Mouse (Mus musculus): ENCODE measurements around the gene Bivm.

Bivm gene

DNA sequence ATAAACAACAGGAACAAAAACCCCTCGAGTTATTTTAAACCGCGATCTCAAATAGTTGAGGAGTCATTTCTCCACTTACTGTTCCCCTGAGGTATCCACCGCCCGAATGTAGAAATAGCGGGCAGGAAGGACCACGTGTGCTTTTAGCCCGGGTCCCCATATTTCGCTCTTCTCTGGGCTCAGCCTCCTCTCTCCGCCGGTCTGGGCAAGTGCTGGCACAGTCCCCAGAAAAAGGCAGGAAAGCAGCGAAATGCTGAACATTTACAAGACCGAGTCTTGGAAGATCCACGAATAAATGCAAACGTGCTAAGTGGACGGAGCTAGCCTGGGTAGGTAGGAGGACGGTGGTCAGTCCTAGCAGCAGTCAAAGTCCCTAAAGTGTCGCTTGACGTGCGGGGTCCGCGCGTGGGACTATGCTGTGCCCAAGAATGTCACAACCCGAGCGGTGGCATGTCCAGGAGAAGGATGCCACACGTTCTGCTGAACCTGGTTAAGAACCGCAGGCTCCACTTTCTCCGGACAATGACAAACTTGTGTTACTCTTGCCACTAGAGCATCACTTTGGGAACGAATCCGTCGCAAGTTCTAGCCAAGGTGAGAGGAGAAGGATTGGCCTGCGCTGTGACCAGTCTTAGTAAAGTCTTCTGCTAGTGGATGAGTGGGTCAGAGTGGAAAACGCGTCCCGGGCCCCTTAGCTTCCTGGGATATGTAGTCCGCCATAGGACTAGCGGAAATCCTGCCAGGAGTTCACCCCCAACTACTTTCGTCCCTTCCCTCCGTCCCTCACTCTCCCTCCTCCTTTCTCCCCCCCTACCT, at the start of gene Bivm, which contains the start of gene Kdelc1:
Bivm (plus strand) TSS at position 719 of the 816 bp plus-strand sequence.
Kdelc1 (minus strand) TSS at position 570 of the 816 bp plus-strand sequence.
- DNase-seq (ENCODE audit: low spot score in 2 of 2) = peak; percentile 90 to 91

DNA sequence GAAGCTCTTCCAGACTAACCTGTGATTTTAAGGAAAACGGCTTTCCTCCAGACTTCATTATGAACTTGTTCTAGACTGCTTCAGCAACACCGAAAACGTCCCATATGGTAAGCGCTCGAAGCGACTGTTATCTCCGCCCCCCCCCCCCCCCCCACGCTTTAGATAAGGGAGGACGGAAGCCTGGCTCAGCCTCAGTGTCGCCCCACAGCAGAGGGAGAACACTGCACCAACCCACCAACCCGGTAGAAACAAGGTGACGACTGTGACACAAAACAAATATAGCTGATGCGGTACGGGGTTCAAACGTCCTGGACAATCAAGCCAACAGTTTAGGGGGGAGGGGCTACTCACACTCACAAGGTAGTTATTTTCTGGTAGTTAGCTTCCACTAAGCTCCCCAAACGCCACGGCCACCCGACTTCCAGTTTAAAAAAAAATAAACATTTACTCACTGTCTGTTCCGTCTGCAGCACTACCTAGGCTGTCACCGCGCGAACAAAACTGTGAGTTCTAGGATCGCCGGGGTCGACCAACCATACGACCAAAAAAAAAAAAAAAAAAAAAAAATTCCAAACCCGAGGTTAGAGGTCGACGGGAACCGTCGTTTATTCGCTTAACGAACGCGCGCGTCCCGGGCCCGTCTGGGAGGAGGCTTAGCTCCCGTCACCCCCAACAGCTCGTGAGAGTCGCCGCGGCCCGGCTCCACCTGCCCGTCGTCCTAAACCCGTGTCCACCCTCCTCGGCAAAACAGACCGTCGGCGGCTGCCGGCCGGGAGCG, 17.1 kb upstream of the Bivm start:
- peak; percentile 13 to 17 for DNase-seq (ENCODE audit: low spot score in 2 of 2)

DNA sequence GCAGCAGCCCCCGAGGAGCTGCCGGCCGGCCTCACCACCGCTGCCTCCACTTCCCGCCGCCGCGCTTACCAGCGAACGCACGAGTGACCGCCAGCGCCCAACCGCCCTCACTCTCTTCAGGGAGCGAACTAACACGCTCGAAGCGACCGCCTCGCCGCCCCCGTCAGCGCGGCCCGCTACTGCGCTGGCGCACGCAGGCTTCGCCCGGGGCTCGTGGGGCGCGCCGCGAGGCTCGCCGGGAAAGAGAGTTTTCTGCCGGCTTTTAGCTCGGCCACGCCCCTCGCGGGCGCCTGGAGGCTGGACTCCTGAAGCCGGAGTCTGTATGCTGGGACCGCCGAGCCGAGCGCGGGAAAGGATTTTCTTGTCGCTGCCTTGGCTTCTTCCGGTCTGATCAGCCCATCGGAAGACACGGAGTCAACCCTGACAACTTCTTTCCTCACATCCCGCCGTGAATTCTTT, 16.5 kb upstream of the Bivm start, which contains the start of gene Tex30:
Tex30 (minus strand) TSS at position 183 of the 459 bp plus-strand sequence.
- peak; percentile 93 to 94 for DNase-seq (ENCODE audit: low spot score in 2 of 2)

DNA sequence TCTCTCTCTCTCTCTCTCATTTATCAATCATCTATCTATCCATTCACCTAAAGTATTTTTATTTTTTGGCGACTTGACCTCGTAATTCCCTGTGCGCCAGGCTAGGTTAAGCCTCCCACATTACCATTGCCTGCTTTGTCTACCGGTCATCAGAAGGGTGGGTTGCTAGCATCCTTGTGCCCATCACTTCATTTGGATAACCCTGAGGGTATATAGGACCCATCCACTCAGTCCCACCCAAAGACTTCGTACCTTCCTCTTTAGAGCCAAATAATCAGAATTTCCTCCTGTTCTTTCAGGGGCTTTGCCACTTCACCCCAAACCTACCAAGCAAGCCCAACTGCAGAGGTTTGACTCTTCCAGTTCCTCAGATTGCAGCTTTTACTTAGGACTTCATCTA, 15.8 kb upstream of the Bivm start:
- no peak for DNase-seq (ENCODE audit: low spot score in 2 of 2)

- no peak for DNase-seq (ENCODE audit: low spot score in 2 of 2)
Measured at GRCm38 (mm10) chr1:44117571-44117970, 1.2 kb upstream of the Bivm start.

GRCm38 (mm10) chr1:44119201-44120073, 680 bp downstream of the Bivm start:
- DNase-seq (ENCODE audit: low spot score in 2 of 2) = peak; percentile 80

- DNase-seq (ENCODE audit: low spot score in 2 of 2) = no peak
Measured at GRCm38 (mm10) chr1:44120074-44120406, 1.3 kb downstream of the Bivm start.

- no peak for DNase-seq (ENCODE audit: low spot score in 2 of 2)
Measured at GRCm38 (mm10) chr1:44122256-44122655, 3.5 kb downstream of the Bivm start.

GRCm38 (mm10) chr1:44125590-44125989, 6.8 kb downstream of the Bivm start:
- no peak for DNase-seq (ENCODE audit: low spot score in 2 of 2)

DNA sequence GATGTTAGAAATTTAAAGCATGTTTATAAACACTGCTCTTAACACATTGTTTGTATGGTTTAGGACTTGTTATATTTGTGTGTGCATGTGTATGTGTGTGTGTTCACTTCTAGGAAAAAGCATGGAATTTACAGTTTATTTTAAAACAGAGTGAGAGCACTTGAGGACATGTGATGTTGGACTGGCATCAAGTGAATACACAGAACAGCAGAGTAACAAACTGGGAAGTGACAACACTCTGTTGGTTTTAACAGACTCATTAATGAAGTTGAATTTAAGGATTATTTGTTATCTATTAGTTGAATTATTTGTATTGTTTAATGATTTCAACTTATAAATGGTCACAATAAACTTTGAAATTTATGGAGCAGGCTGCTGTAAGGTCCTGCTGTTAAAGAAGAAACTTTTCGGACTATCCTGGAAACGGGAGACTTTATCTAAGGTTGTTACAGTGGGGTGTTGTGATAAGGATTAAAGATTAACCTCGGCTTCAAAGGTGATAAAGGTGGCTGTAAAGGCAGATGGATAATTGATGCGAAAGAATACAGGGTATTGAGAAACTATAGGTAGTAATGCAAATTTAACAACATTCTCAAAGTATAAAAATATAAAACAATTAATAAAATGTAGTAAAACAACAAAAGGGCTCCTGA, 11.3 kb downstream of the Bivm start:
- DNase-seq (ENCODE audit: low spot score in 2 of 2) = no peak

- no peak for DNase-seq (ENCODE audit: low spot score in 2 of 2)
Measured at GRCm38 (mm10) chr1:44140232-44140631, 21.5 kb downstream of the Bivm start.

GRCm38 (mm10) chr1:44142747-44143146, 24.0 kb downstream of the Bivm start:
- no peak for DNase-seq (ENCODE audit: low spot score in 2 of 2)

DNA sequence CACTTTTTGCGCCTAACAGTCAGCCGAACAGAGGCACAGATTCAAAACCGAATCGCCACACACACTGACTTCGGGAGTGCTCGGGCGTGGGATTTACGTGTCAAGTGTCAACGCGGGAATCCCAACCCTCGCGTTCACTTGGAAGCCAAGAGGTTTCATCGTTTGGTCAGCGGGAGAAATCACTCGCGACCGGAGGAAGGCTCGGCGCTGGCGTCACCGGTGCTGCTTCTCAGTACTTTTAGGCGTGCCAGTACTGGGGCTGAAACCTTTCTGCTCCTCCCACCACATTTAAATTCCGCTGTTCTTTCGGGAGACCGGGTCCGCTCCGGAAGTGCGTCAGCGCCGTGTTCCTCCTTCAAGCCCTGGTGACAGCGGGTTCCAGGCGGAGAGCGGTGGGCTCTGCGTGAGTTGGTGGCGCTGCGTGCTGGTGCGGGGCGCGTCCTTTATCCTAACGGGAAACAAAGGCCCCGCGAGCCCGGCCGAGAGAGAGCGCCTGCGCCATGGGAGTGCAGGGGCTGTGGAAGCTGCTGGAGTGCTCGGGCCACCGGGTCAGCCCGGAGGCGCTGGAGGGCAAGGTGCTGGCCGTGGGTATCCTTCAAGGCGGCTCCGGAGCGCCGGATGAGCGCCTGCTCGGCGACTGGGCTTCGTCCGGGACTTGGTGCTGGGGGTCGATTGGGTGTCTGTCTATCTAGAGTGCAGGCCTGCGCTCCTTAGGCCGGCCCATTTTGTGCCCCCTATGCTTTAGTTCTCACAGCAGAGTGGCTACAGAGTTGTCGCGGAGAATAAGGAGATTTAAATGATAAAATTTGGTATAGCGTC, 29.0 kb downstream of the Bivm start, which contains the start of gene Ercc5:
Ercc5 (plus strand) TSS at position 182 of the 819 bp plus-strand sequence.
- peak; percentile 86 to 89 for DNase-seq (ENCODE audit: low spot score in 2 of 2)

- DNase-seq (ENCODE audit: low spot score in 2 of 2) = no peak
Measured at GRCm38 (mm10) chr1:44148706-44149105, 29.9 kb downstream of the Bivm start.

DNA sequence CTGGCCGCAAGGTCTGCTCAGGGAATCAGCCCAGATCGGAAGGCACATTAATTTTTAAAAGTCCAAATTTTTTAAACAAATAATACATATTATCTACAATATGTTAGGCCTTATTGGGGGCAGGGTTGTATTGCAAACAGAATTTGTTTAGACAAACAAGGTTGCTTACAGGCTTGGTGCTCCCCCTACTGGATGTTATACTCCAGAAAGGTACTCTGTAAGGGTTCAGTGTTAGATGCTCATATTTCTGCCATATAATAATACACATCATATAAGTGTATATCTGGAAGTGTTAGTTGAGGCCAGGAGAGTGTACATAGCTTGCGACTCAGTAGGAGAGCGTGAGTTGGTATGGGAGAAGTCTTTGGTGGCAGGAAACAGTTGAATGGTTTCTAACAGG, 36.5 kb downstream of the Bivm start:
- no peak for DNase-seq (ENCODE audit: low spot score in 2 of 2)

GRCm38 (mm10) chr1:44158317-44158716, 39.6 kb downstream of the Bivm start:
- DNase-seq (ENCODE audit: low spot score in 2 of 2) = no peak

- no peak for DNase-seq (ENCODE audit: low spot score in 2 of 2)
Measured at GRCm38 (mm10) chr1:44161818-44162217, 43.1 kb downstream of the Bivm start.

GRCm38 (mm10) chr1:44162389-44162788, 43.6 kb downstream of the Bivm start:
- no peak for DNase-seq (ENCODE audit: low spot score in 2 of 2)

GRCm38 (mm10) chr1:44167859-44168383, 49.2 kb downstream of the Bivm start:
- no peak for DNase-seq (ENCODE audit: low spot score in 2 of 2)

DNA sequence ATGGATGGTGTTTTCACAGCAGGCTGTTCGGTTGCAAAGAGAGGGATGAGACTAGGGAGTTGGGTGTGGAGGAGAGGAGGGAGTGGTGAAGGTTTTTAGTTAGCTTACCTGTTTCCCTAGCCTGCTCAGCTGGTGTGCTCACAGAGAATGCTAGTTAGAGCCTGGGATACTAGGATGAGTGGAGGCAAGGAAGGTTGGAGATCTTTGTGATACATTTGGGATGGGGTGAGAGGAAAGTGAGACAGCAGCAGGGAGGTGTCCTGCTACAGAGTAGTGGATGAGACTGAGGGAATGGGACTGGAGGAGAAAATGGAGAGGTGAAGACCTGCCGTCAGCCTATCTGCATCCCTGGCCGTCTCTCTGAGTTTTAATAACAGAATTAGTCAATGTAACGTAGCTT, 53.9 kb downstream of the Bivm start:
- DNase-seq (ENCODE audit: low spot score in 2 of 2) = no peak

All from right cerebral cortex, adult 2 months (tissue).